Mouse (Mus musculus) neural tube, embryonic 13.5 days (tissue): ENCODE measurements around the gene Dcdc2c. TPM values are rescaled to one million over a fixed set of nuclear protein-coding genes. Genes with fewer than 3 reads are reported as not detected.

Source experiments
- ATAC-seq: fragments of 200-750 bp; cut with Nextera tagmentation; 2 replicates; pipeline ENCODE4 v1.8.0; 2017; ENCODE audit warnings: low read depth, mild to moderate bottlenecking, moderate TSS enrichment, moderate library complexity
- H3K27ac ChIP-seq: fragments of 300-500 bp; sonication (generic); replicated peaks from 2 replicates; pipeline ENCODE4 v1.5.1; 2015; ENCODE audit warnings: moderate library complexity, mild to moderate bottlenecking, inconsistent platforms
- H3K27me3 ChIP-seq: fragments of 300-500 bp; sonication (generic); 2 replicates; pipeline ENCODE4 v1.6.1; 2015; ENCODE audit warnings: mild to moderate bottlenecking, inconsistent platforms
- H3K36me3 ChIP-seq: fragments of 300-500 bp; sonication (generic); 2 replicates; pipeline ENCODE4 v1.6.1; 2015; ENCODE audit warnings: mild to moderate bottlenecking, inconsistent platforms
- H3K4me1 ChIP-seq: fragments of 300-500 bp; sonication (generic); replicated peaks from 2 replicates; pipeline ENCODE4 v1.6.1; 2015; ENCODE audit warnings: inconsistent platforms
- H3K4me2 ChIP-seq: fragments of 300-500 bp; sonication (generic); 2 replicates; pipeline ENCODE4 v1.6.1; 2015; ENCODE audit warnings: inconsistent platforms, mild to moderate bottlenecking, moderate library complexity
- H3K4me3 ChIP-seq: fragments of 300-500 bp; sonication (generic); 2 replicates; pipeline ENCODE4 v1.5.1; 2015; ENCODE audit warnings: mild to moderate bottlenecking, inconsistent platforms
- H3K9ac ChIP-seq: fragments of 300-500 bp; sonication (generic); 2 replicates; pipeline ENCODE4 v1.6.1; 2015; ENCODE audit warnings: moderate library complexity, mild to moderate bottlenecking, inconsistent platforms
- H3K9me3 ChIP-seq: fragments of 300-500 bp; sonication (generic); 2 replicates; pipeline ENCODE4 v1.6.1; 2016; ENCODE audit warnings: inconsistent platforms
- WGBS: fragments of 180-500 bp; shearing (Covaris S2); methylation state at CpG from one replicate; pipeline ENCODE4 v1.1.7; 2015; 5-methylcytosine and 5-hydroxymethylcytosine counted together
- polyA plus RNA-seq: library from polyadenylated mRNA; unstranded; fragments of >200 nt; fragmentation: Nextera tagmentation; extraction: Ambion mirVana; gene quantifications from 2 replicates; pipeline ENCODE4 v1.2.1, GENCODE M21; 2015

Gene Dcdc2c
- polyA plus RNA-seq: 0.11 TPM in 1 of 2 replicates, not detected in the other

DNA sequence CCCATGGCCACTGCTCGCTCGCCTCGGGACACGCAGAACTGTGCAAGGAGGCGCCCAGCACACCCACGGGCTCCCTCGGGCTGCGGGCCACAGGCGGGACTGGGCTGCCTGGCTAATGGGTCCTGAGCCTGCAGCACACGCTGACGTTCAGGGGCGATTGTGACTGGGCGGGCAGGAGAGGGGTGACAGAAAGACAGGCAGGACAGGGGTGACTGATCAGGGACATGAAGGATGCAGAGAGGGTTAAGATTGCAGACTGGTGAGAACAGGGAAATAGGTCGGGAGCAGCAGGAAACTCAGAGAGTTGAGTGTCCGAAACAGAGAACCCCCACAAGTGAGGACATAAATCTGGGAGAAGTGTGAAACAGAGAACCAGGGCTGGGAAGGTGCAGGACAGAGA lies at the start of gene Dcdc2c:
Gene Dcdc2c, minus strand, starts transcription at position 101 of the 400 bp plus-strand sequence.
- no peak for ATAC-seq
- Histone ChIP-seq H3K9me3 (no peaks in the 10 kb centered on the region), H3K36me3 (no peaks in the 10 kb centered on the region), H3K4me2 (0 out of 2 replicates have a peak within 1 kb of the TSS, but pooled peaks have one; percentile 7), H3K27ac (peak within 1 kb of the TSS; percentile 54; the same call in 1 of the 2 replicates), H3K4me1 (peaks cover 9% of the 10 kb centered on the region), H3K27me3 (no peaks in the 10 kb centered on the region), H3K9ac (no peak within 1 kb of the TSS), H3K4me3 (no peak within 1 kb of the TSS)
- 79% methylated on average over 15 of the region's 15 CpGs for WGBS

GRCm38 (mm10) chr12:28598526-28598991 lies 46.4 kb upstream of the Dcdc2c start:
- Histone ChIP-seq H3K27ac (no peak overlapping the region), H3K4me2 (no peak overlapping the region), H3K36me3 (no peaks in the 10 kb centered on the region), H3K4me3 (no peak overlapping the region), H3K9me3 (no peaks in the 10 kb centered on the region), H3K27me3 (no peaks in the 10 kb centered on the region), H3K9ac (no peak overlapping the region), H3K4me1 (peaks cover 23% of the 10 kb centered on the region)
- ATAC-seq: peak; percentile 48; the same call in 1 of the 2 replicates
- WGBS: 54% methylated on average over 2 of the region's 2 CpGs

- no peaks in the 10 kb centered on the region for H3K27me3 ChIP-seq
- no peak for ATAC-seq
- no peak overlapping the region for H3K27ac ChIP-seq
- H3K9ac ChIP-seq: no peak overlapping the region
- H3K9me3 ChIP-seq: no peaks in the 10 kb centered on the region
- no peak overlapping the region for H3K4me2 ChIP-seq
- 59% methylated on average over 3 of the region's 3 CpGs for WGBS
- peaks cover 23% of the 10 kb centered on the region for H3K4me1 ChIP-seq
- H3K4me3 ChIP-seq: no peak overlapping the region
- H3K36me3 ChIP-seq: no peaks in the 10 kb centered on the region
Observed at GRCm38 (mm10) chr12:28598110-28598509, 45.9 kb upstream of the Dcdc2c start.

DNA sequence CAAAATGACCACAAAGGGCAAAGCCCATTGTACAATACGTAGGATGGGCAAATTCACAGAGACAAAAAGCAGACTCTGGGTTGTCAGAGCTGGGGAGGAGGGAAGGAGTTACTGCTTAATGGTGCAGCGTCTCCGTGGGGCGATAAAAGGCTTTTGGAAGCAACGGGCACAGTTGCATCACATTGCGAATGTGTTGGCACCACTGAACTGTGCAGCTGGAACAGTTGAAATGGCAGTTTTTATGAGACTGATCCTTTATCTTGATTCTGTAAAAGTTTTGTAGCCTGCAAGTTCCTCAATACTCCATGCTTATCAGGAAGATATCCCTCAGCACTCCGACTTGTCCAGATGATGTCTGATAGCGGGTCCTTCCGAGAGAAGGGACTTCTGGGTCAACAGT lies 45.5 kb upstream of the Dcdc2c start:
- ATAC-seq: no peak
- WGBS: 64% methylated on average over 9 of the region's 9 CpGs

DNA sequence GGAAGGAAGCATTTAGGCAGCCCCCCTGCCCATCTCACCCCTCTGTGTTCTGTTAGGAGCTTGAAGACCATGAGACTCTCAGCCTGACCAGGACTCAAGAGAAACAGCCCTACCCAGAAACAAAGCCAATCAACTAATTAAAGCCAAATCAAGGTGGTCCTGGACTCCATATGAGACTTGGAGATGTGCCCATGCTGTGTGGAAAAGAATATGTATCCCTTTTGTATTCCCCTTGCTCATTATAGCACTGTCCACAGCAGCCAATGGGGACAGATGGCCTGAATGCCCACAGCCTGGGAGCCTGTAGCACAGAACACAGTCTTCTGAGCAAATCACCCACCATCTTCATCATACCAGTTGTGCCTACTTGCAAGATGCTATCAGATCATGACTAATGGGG lies 44.7 kb upstream of the Dcdc2c start:
- no peaks in the 10 kb centered on the region for H3K36me3 ChIP-seq
- H3K9me3 ChIP-seq: no peaks in the 10 kb centered on the region
- no peak overlapping the region for H3K4me2 ChIP-seq
- peaks cover 20% of the 10 kb centered on the region for H3K4me1 ChIP-seq
- H3K27ac ChIP-seq: no peak overlapping the region
- H3K4me3 ChIP-seq: no peak overlapping the region
- ATAC-seq: no peak
- no peak overlapping the region for H3K9ac ChIP-seq
- no peaks in the 10 kb centered on the region for H3K27me3 ChIP-seq

More for the DNA sequence above, 45.5 kb upstream of the Dcdc2c start:
- Histone ChIP-seq H3K9me3 (no peaks in the 10 kb centered on the region), H3K9ac (no peak overlapping the region), H3K4me3 (no peak overlapping the region), H3K4me1 (peaks cover 27% of the 10 kb centered on the region), H3K4me2 (no peak overlapping the region), H3K27me3 (no peaks in the 10 kb centered on the region), H3K27ac (no peak overlapping the region), H3K36me3 (no peaks in the 10 kb centered on the region)

DNA sequence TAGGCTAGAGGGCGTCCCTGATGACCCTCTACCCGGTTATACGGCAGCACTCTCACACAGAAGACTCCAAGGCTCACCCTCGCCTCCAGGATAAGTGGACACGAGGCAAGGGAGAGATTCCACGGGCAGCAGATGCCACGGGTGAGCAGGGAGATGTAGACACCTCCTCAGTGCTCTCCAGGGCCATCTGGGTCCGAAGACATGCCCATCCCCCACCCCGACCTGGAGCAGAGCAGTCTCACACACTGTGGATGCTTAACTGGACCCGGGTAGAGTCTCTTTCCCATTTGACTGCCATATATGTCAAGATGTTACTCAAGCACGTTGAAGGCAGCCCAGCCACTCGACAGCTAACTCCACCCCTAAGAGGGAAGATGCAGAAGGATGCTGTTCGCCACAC lies 38.2 kb upstream of the Dcdc2c start:
- Histone ChIP-seq H3K9me3 (no peaks in the 10 kb centered on the region), H3K4me2 (no peak overlapping the region), H3K4me3 (no peak overlapping the region), H3K4me1 (peaks cover 32% of the 10 kb centered on the region), H3K27ac (peak overlapping the region; percentile 83), H3K27me3 (no peaks in the 10 kb centered on the region), H3K9ac (no peak overlapping the region), H3K36me3 (no peaks in the 10 kb centered on the region)
- WGBS: 49% methylated on average over 13 of the region's 13 CpGs
- ATAC-seq: no peak

DNA sequence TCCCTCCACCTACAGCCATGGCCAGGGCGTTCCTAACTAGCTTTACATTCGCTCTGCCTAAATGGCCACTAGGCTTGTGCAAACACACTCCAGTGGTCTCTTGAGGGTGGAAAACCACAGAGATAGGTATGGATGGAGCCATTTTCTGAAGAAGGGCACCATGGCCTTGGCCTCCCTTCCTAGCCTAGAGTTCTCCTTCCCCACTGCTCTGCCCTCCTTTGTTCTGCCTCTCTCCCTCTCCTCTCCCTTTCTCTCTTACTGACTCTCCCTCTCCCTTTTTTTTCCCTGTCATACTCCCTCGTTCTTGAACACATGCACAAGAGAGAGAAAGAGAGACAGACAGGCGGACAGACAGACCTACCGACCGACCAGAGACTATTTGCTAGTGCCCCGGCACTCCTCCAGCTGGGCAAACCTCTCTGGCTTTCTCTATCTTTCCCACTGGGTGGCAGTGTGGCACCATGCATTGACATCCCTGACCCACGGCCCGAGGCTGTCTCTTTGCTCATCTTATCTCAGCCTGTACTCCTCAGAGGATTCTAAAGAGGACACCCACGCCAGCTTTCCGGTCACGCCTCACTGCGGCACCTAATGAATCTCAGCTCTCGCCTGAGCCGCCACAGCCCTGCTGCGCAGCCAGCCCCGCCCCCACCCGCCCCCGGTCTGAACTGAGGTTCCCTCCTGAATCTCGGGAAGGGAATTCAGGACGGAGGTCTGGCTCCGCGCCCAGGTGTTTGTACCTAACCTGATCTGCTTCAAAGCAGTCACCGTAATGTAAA lies 37.1 kb upstream of the Dcdc2c start:
- H3K4me2 ChIP-seq: peak overlapping the region; percentile 60
- H3K27me3 ChIP-seq: no peaks in the 10 kb centered on the region
- H3K27ac ChIP-seq: peak overlapping the region; percentile 83
- H3K4me1 ChIP-seq: peaks cover 32% of the 10 kb centered on the region
- H3K4me3 ChIP-seq: peak overlapping the region; percentile 36
- H3K9me3 ChIP-seq: no peaks in the 10 kb centered on the region
- ATAC-seq: peak; percentile 98
- peak overlapping the region; percentile 62 for H3K9ac ChIP-seq
- WGBS: 9% methylated on average over 24 of the region's 24 CpGs
- no peaks in the 10 kb centered on the region for H3K36me3 ChIP-seq

GRCm38 (mm10) chr12:28587949-28588348 lies 35.8 kb upstream of the Dcdc2c start:
- no peak for ATAC-seq
- Histone ChIP-seq H3K9ac (0 out of 2 replicates have a peak overlapping the region, but pooled peaks have one; percentile 6), H3K27ac (peak overlapping the region; percentile 83)

GRCm38 (mm10) chr12:28584036-28584435 lies 31.8 kb upstream of the Dcdc2c start:
- no peak overlapping the region for H3K4me2 ChIP-seq
- no peak overlapping the region for H3K9ac ChIP-seq
- peaks cover 14% of the 10 kb centered on the region for H3K4me1 ChIP-seq
- no peaks in the 10 kb centered on the region for H3K36me3 ChIP-seq
- H3K4me3 ChIP-seq: no peak overlapping the region
- H3K27me3 ChIP-seq: no peaks in the 10 kb centered on the region
- no peak for ATAC-seq
- no peak overlapping the region for H3K27ac ChIP-seq
- H3K9me3 ChIP-seq: no peaks in the 10 kb centered on the region
- WGBS: 60% methylated on average over 3 of the region's 3 CpGs

More at GRCm38 (mm10) chr12:28587949-28588348, 35.8 kb upstream of the Dcdc2c start:
- H3K9me3 ChIP-seq: no peaks in the 10 kb centered on the region
- no peaks in the 10 kb centered on the region for H3K36me3 ChIP-seq
- H3K4me3 ChIP-seq: no peak overlapping the region
- 53% methylated on average over 6 of the region's 6 CpGs for WGBS
- H3K4me2 ChIP-seq: no peak overlapping the region
- no peaks in the 10 kb centered on the region for H3K27me3 ChIP-seq
- peaks cover 30% of the 10 kb centered on the region for H3K4me1 ChIP-seq

GRCm38 (mm10) chr12:28582423-28582822 lies 30.2 kb upstream of the Dcdc2c start, which contains the start of gene Allc:
TSS of gene Allc (minus strand) at chr12:28582523.
- Histone ChIP-seq H3K4me2 (no peak within 1 kb of the TSS), H3K36me3 (no peaks in the 10 kb centered on the region), H3K9ac (no peak within 1 kb of the TSS), H3K27ac (no peak within 1 kb of the TSS), H3K4me3 (no peak within 1 kb of the TSS), H3K27me3 (no peaks in the 10 kb centered on the region), H3K9me3 (no peaks in the 10 kb centered on the region), H3K4me1 (no peaks in the 10 kb centered on the region)
- 86% methylated on average over 8 of the region's 8 CpGs for WGBS
- no peak for ATAC-seq

- no peak overlapping the region for H3K9ac ChIP-seq
- WGBS: 35% methylated on average over 4 of the region's 4 CpGs
- no peaks in the 10 kb centered on the region for H3K27me3 ChIP-seq
- H3K4me2 ChIP-seq: no peak overlapping the region
- no peaks in the 10 kb centered on the region for H3K4me1 ChIP-seq
- H3K36me3 ChIP-seq: no peaks in the 10 kb centered on the region
- H3K9me3 ChIP-seq: no peaks in the 10 kb centered on the region
- no peak for ATAC-seq
- H3K27ac ChIP-seq: no peak overlapping the region
- H3K4me3 ChIP-seq: no peak overlapping the region
Observed at GRCm38 (mm10) chr12:28579132-28579531, 26.9 kb upstream of the Dcdc2c start.

DNA sequence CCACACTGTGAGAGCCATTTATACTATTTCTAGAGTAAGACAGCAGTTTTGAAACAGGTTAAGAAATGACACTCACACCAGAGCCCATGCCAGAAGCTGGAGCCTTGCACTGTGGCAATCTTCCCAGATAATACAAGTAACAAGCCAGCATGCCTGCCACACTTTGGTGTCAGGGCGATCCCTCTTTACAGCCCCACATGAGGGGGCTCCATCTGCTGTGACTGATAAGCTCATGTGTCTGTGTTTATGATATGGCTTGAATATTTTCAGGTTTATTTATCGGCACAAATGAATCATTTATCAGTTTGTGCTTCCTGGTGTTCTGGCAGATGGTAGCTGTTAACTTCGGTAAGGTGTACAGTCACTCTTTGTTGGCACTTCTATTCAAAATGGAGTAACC lies 25.9 kb upstream of the Dcdc2c start:
- Histone ChIP-seq H3K27ac (no peak overlapping the region), H3K4me2 (no peak overlapping the region), H3K9me3 (no peaks in the 10 kb centered on the region), H3K4me1 (no peaks in the 10 kb centered on the region), H3K27me3 (no peaks in the 10 kb centered on the region), H3K36me3 (no peaks in the 10 kb centered on the region), H3K4me3 (no peak overlapping the region), H3K9ac (no peak overlapping the region)
- WGBS: 88% methylated on average over 3 of the region's 3 CpGs
- no peak for ATAC-seq
